Mouse (Mus musculus) neural tube, embryonic 11.5 days (tissue): ENCODE results near the gene Xpo6. TPM values are rescaled to one million over a fixed set of nuclear protein-coding genes. Genes with fewer than 3 reads are reported as not detected.

Source experiments
- ATAC-seq: fragments of 200-750 bp; cut with Nextera tagmentation; 2 replicates; pipeline ENCODE4 v1.8.0; 2017; ENCODE audit warnings: moderate number of reproducible peaks, mild to moderate bottlenecking, moderate TSS enrichment, moderate library complexity; ENCODE audit not compliant: insufficient read depth, low FRiP score, low TSS enrichment
- DNase-seq: peaks from one replicate; pipeline ENCODE4 v3.0.0-alpha.2; 2015; ENCODE audit warnings: low spot score
- H3K27ac ChIP-seq: fragments of 300-500 bp; sonication (generic); 2 replicates; pipeline ENCODE4 v1.5.1; 2014; ENCODE audit warnings: low read depth, mild to moderate bottlenecking, low read length
- H3K27me3 ChIP-seq: fragments of 300-500 bp; sonication (generic); 2 replicates; pipeline ENCODE4 v1.6.1; 2014; ENCODE audit warnings: mild to moderate bottlenecking, low read length, mixed read lengths; ENCODE audit not compliant: control insufficient read depth, insufficient read depth
- H3K36me3 ChIP-seq: fragments of 300-500 bp; sonication (generic); 2 replicates; pipeline ENCODE4 v1.6.1; 2014; ENCODE audit warnings: mild to moderate bottlenecking, low read length, moderate library complexity, mixed read lengths; ENCODE audit not compliant: control insufficient read depth, insufficient read depth
- H3K4me1 ChIP-seq: fragments of 300-500 bp; sonication (generic); 2 replicates; pipeline ENCODE4 v1.6.1; 2014; ENCODE audit warnings: low read length, mixed read lengths; ENCODE audit not compliant: control insufficient read depth, insufficient read depth
- H3K4me2 ChIP-seq: fragments of 300-500 bp; sonication (generic); 2 replicates; pipeline ENCODE4 v1.6.1; 2014; ENCODE audit warnings: low read depth, mild to moderate bottlenecking, moderate library complexity
- H3K4me3 ChIP-seq: fragments of 300-500 bp; sonication (generic); 2 replicates; pipeline ENCODE4 v1.5.1; 2014; ENCODE audit warnings: low read depth, low read length
- H3K9ac ChIP-seq: fragments of 300-500 bp; sonication (generic); 2 replicates; pipeline ENCODE4 v1.6.1; 2014; ENCODE audit warnings: mild to moderate bottlenecking, low read length
- H3K9me3 ChIP-seq: fragments of 300-500 bp; sonication (generic); 2 replicates; pipeline ENCODE4 v1.6.1; 2016; ENCODE audit warnings: low read length; ENCODE audit not compliant: control insufficient read depth
- WGBS: fragments of 180-500 bp; shearing (Covaris S2); extraction: QIAGEN DNeasy Blood & Tissue Kit; methylation state at CpG from one replicate; pipeline ENCODE4 v1.1.7; 2014; 5-methylcytosine and 5-hydroxymethylcytosine counted together
- polyA plus RNA-seq: library from polyadenylated mRNA; unstranded; fragments of >200 nt; fragmentation: Nextera tagmentation; extraction: Ambion mirVana; gene quantifications from 2 replicates; pipeline ENCODE4 v1.2.1, GENCODE M21; 2014

The Xpo6 gene
- polyA plus RNA-seq, 1 experiment from 2014 or later: 70.0 TPM

DNA sequence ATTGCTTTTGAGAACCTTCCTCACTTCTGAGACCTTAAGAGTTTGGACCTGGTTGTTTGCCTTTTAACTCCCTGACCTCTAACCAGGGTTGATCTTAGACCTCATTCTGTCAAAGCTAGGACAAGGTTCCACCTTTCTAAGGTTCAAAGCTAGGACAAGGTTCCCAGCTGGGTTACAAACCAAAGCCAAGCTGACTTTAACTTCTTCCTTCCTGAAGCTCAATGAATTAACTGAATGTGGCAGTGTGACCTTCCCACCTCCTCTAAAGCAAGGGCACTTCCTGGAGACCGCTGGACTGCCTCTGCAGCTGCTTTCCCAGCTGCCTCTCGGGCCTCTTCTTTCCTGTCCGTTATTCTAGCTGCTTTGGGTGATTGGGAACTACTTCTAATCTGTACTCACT, 32.9 kb downstream of the Xpo6 start:
- Histone ChIP-seq H3K36me3 (0 out of 2 replicates have a peak, but pooled peaks cover 2% of the 10 kb centered on the region), H3K4me3 (no peak overlapping the region), H3K27ac (no peak overlapping the region), H3K4me1 (no peaks in the 10 kb centered on the region), H3K4me2 (no peak overlapping the region), H3K9ac (no peak overlapping the region), H3K9me3 (no peaks in the 10 kb centered on the region), H3K27me3 (no peaks in the 10 kb centered on the region)
- DNase-seq: no peak
- no peak for ATAC-seq
- WGBS: 62% methylated on average over 3 of the region's 3 CpGs

DNA sequence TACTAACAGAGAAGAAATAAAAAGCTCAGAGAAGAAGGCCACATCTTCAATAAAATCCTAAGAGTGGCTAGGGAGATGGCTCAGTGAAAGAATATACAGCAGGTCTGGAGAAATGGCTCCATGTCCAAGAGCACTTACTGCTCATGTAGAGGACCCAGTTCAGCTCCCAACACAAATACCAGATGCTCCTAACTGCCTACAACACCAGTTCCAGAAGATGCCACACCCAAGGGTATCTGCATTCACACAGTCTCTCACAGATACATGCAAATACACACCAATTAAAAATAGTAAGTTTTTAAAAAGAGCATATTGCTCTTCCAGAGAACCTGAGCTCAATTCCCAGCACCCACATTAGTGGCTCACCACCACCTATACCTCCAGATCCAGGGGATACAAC, 33.7 kb downstream of the Xpo6 start:
- H3K27me3 ChIP-seq: no peaks in the 10 kb centered on the region
- H3K27ac ChIP-seq: no peak overlapping the region
- no peaks in the 10 kb centered on the region for H3K4me1 ChIP-seq
- H3K4me2 ChIP-seq: no peak overlapping the region
- H3K4me3 ChIP-seq: no peak overlapping the region
- no peak overlapping the region for H3K9ac ChIP-seq
- H3K9me3 ChIP-seq: no peaks in the 10 kb centered on the region
- H3K36me3 ChIP-seq: no peaks in the 10 kb centered on the region
- ATAC-seq (no peak), DNase-seq (no peak)

DNA sequence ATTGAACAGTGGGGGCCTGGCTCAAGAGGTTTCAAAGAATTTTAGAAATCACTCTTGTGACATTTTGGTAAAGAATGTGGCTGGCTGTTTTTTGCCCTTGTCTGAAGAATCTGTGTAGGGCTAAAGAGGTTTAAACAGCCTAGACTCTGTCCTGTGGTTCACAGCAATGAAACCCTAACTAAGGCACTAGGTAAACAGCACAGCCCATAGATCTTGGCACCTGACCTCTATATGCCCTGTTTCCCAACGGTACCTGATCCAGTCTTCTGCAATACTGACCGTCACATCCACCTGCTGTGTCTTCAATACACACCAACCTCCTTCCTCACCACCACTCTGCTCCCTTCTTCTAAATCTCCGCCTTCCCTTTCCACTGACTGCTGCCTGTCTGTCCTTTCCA, 42.1 kb downstream of the Xpo6 start:
- DNase-seq (no peak), ATAC-seq (no peak)
- Histone ChIP-seq H3K4me1 (no peaks in the 10 kb centered on the region), H3K27me3 (no peaks in the 10 kb centered on the region), H3K4me3 (no peak overlapping the region), H3K4me2 (no peak overlapping the region), H3K27ac (no peak overlapping the region), H3K9me3 (no peaks in the 10 kb centered on the region), H3K36me3 (peaks cover 4% of the 10 kb centered on the region; the same call in 1 of the 2 replicates), H3K9ac (no peak overlapping the region)
- 92% methylated on average over 3 of the region's 3 CpGs for WGBS

DNA sequence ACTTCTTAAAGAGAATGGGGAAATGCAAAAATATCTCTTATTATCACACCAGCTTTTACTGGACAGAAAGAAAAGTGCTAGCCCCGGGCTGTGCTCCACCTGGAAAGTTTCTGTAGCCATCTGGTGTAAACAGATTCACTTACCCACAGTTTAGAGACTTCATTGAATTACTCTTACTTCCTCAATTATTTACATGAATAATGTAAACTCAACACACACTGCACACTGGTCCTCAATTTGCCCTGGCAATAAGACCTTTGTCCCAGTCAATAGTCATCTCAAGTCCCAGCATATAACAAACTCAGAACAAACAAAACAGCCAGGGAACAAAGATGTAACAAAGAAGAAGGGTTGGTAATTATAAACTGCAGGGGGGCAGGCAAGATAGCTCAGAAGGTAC, 44.6 kb downstream of the Xpo6 start:
- Histone ChIP-seq H3K27me3 (no peaks in the 10 kb centered on the region), H3K36me3 (peaks cover 7% of the 10 kb centered on the region), H3K4me1 (no peaks in the 10 kb centered on the region), H3K9ac (no peak overlapping the region), H3K27ac (no peak overlapping the region), H3K4me3 (no peak overlapping the region), H3K4me2 (no peak overlapping the region), H3K9me3 (no peaks in the 10 kb centered on the region)
- no peak for DNase-seq
- ATAC-seq: no peak
- WGBS: 91% methylated on average over 1 of the region's 1 CpGs

DNA sequence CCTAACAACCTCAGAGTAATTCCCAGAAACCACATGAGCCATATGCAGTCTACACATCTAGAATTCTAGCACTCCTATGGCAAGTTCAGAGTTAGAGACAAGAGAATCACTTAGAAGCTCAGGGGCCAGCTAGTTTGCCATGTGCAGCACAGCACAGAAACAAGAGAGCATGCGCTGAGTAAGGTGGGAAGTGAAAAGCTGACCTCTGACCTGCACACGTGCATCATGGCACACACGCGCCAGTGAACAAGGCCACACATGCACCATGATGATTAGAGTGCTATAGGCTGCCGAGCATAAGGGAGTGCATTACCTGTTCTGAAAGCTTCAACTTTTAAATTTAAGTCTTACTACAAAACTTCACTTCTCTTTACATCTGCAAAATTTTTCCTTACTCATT, 45.6 kb downstream of the Xpo6 start:
- H3K4me1 ChIP-seq: no peaks in the 10 kb centered on the region
- H3K4me2 ChIP-seq: no peak overlapping the region
- H3K9me3 ChIP-seq: no peaks in the 10 kb centered on the region
- H3K36me3 ChIP-seq: peaks cover 7% of the 10 kb centered on the region
- no peak for ATAC-seq
- no peak for DNase-seq
- no peak overlapping the region for H3K9ac ChIP-seq
- 90% methylated on average over 5 of the region's 5 CpGs for WGBS
- H3K27ac ChIP-seq: no peak overlapping the region
- H3K4me3 ChIP-seq: no peak overlapping the region
- H3K27me3 ChIP-seq: no peaks in the 10 kb centered on the region

DNA sequence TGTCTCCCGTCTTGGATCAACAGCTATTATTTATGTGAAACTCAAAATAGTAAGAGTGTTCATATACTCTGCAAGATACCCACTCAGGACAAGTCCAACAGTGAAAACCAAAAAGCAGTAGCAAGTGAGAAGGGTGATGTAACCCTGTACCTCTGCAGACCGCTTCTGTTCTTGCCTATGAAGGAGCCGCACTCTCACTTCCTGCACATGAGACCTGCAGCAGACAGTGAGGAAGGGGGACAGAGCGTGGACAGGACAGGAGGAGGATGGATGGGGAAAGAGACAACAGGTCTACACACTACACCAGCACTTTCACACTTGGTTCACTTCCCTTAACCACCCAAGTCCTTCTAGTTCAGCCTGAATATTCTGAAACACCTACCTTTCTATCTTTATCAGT, 48.0 kb downstream of the Xpo6 start:
- H3K27ac ChIP-seq: no peak overlapping the region
- H3K9ac ChIP-seq: no peak overlapping the region
- WGBS: 95% methylated on average over 4 of the region's 4 CpGs
- H3K36me3 ChIP-seq: peaks cover 7% of the 10 kb centered on the region
- no peak overlapping the region for H3K4me3 ChIP-seq
- DNase-seq: no peak
- no peak for ATAC-seq
- H3K4me2 ChIP-seq: no peak overlapping the region
- no peaks in the 10 kb centered on the region for H3K9me3 ChIP-seq
- H3K27me3 ChIP-seq: no peaks in the 10 kb centered on the region
- H3K4me1 ChIP-seq: no peaks in the 10 kb centered on the region

DNA sequence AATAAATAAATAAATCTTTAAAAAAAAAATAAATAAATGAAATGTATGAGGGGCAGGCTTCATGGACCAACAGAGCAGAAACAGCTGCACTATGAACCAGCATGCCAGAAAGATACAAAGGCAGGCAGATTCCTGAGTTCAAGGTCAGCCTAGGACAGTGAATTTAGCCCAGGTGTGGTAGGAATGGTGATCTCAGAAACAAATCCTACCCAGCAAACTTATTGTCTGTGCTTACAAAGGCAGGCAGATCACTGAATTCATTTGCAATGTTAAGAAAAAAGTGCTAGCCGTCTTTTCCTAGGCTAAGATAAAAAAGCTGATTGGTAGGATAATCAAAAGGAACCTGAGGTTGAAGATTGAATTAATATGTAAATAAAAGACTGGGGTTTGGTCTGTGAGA, 54.1 kb downstream of the Xpo6 start:
- 90% methylated on average over 1 of the region's 1 CpGs for WGBS
- Histone ChIP-seq H3K27me3 (no peaks in the 10 kb centered on the region), H3K27ac (no peak overlapping the region), H3K36me3 (no peaks in the 10 kb centered on the region; the same call in 1 of the 2 replicates), H3K9ac (no peak overlapping the region), H3K4me3 (no peak overlapping the region), H3K4me2 (no peak overlapping the region), H3K9me3 (no peaks in the 10 kb centered on the region), H3K4me1 (no peaks in the 10 kb centered on the region)
- no peak for DNase-seq
- no peak for ATAC-seq

DNA sequence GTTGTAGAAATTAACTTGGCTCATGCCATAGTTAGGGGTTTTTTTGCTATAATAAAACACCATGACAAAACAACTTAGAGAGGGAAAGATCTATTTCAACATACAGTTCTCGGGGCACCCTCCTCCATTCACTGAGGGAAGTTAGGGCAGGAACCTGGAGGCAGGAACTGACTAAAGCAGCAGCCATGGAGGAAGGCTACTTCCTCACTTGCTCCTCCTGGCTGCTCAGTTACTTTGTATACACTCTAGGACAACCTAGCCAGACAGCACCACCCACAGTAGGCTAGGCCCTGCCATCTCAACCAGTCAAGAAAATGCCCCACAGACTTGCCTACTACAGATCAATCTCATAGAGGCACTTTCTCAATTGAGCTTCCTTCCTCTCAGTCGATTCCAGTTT, 55.9 kb downstream of the Xpo6 start:
- Histone ChIP-seq H3K27me3 (no peaks in the 10 kb centered on the region), H3K9ac (no peak overlapping the region), H3K36me3 (no peaks in the 10 kb centered on the region; the same call in 1 of the 2 replicates), H3K4me1 (no peaks in the 10 kb centered on the region), H3K27ac (no peak overlapping the region), H3K9me3 (no peaks in the 10 kb centered on the region), H3K4me2 (no peak overlapping the region), H3K4me3 (no peak overlapping the region)
- 89% methylated on average over 2 of the region's 2 CpGs for WGBS
- DNase-seq (no peak), ATAC-seq (no peak)

DNA sequence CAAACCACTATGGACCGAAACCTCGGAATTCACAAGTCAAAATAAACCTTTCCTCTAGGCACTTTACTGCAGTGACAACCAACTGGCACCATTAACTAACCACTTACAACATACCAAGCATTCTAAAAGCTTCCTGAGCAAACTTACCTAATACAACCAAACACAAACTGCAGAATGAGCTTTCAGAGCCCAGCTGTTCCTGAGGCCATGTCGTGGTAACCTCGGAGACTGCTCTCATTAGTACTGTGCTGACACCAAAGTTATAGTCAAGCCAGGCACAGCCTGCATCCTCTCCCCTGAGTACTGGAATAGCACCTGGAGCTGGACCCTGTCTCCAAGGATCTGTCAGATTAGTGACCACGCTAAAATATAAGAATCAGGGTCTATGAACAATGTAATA, 62.5 kb downstream of the Xpo6 start:
- Histone ChIP-seq H3K4me1 (no peaks in the 10 kb centered on the region), H3K4me3 (no peak overlapping the region), H3K4me2 (no peak overlapping the region), H3K9ac (no peak overlapping the region), H3K36me3 (0 out of 2 replicates have a peak, but pooled peaks cover 2% of the 10 kb centered on the region), H3K27ac (no peak overlapping the region), H3K27me3 (no peaks in the 10 kb centered on the region), H3K9me3 (no peaks in the 10 kb centered on the region)
- ATAC-seq (no peak), DNase-seq (no peak)
- WGBS: 92% methylated on average over 5 of the region's 5 CpGs
